Mouse (Mus musculus): ENCODE data around the gene Rtn4rl1.

The Rtn4rl1 gene

GRCm38 (mm10) chr11:75214081-75214950, 20.7 kb downstream of the Rtn4rl1 start:
- no peak for DNase-seq

GRCm38 (mm10) chr11:75220115-75220514, 26.5 kb downstream of the Rtn4rl1 start:
- DNase-seq, result no peak

GRCm38 (mm10) chr11:75220517-75221145, 27.0 kb downstream of the Rtn4rl1 start:
- no peak for DNase-seq

GRCm38 (mm10) chr11:75224062-75224461, 30.5 kb downstream of the Rtn4rl1 start:
- DNase-seq, result no peak

- DNase-seq, result no peak
Observed at GRCm38 (mm10) chr11:75224835-75225234, 31.3 kb downstream of the Rtn4rl1 start.

GRCm38 (mm10) chr11:75227632-75228031, 34.0 kb downstream of the Rtn4rl1 start:
- DNase-seq, result peak; percentile 25

GRCm38 (mm10) chr11:75229289-75229688, 35.7 kb downstream of the Rtn4rl1 start:
- DNase-seq, result no peak

- DNase-seq, result no peak
Observed at GRCm38 (mm10) chr11:75230272-75230760, 36.7 kb downstream of the Rtn4rl1 start.

GRCm38 (mm10) chr11:75231756-75232155, 38.2 kb downstream of the Rtn4rl1 start:
- peak; percentile 62 for DNase-seq

- DNase-seq, result no peak
Observed at GRCm38 (mm10) chr11:75232434-75232833, 38.9 kb downstream of the Rtn4rl1 start.

- DNase-seq, result no peak
Observed at GRCm38 (mm10) chr11:75234745-75235144, 41.2 kb downstream of the Rtn4rl1 start.

GRCm38 (mm10) chr11:75240158-75240934, 46.8 kb downstream of the Rtn4rl1 start:
- DNase-seq, result no peak

GRCm38 (mm10) chr11:75242710-75243255, 49.2 kb downstream of the Rtn4rl1 start:
- no peak for DNase-seq

GRCm38 (mm10) chr11:75244368-75245275, 51.0 kb downstream of the Rtn4rl1 start:
- no peak for DNase-seq

GRCm38 (mm10) chr11:75245372-75246330, 52.1 kb downstream of the Rtn4rl1 start:
- no peak for DNase-seq

- DNase-seq, result no peak
Observed at GRCm38 (mm10) chr11:75246589-75246988, 53.0 kb downstream of the Rtn4rl1 start.

GRCm38 (mm10) chr11:75247137-75247730, 53.7 kb downstream of the Rtn4rl1 start:
- DNase-seq, result no peak

GRCm38 (mm10) chr11:75249588-75249987, 56.0 kb downstream of the Rtn4rl1 start:
- no peak for DNase-seq

GRCm38 (mm10) chr11:75251006-75251512, 57.5 kb downstream of the Rtn4rl1 start:
- DNase-seq, result no peak

GRCm38 (mm10) chr11:75251557-75252070, 58.0 kb downstream of the Rtn4rl1 start:
- DNase-seq, result no peak
